Mouse (Mus musculus) testis, adult 2 months (tissue): ENCODE measurements around the gene Chad.

Experiments used
- CTCF ChIP-seq: fragments of 200-500 bp; IDR thresholded peaks from 2 replicates; pipeline ENCODE4 v1.5.1; 2012; ENCODE audit warnings: low read depth, mild to moderate bottlenecking, inconsistent platforms, low read length, moderate library complexity; ENCODE audit not compliant: control insufficient read depth, insufficient read depth, insufficient replicate concordance
- POLR2A ChIP-seq: fragments of 200-500 bp; IDR thresholded peaks from 2 replicates; pipeline ENCODE4 v1.6.1; 2012; ENCODE audit warnings: low read depth, mild to moderate bottlenecking, inconsistent platforms, low read length, moderate library complexity; ENCODE audit not compliant: control insufficient read depth

- no peak for TF ChIP-seq CTCF
- no peak for TF ChIP-seq POLR2A
These were observed 37.6 kb downstream of the Chad start for GRCm38 (mm10) chr11:94602356-94602955.
